Mouse (Mus musculus) hindbrain, embryonic 13.5 days (tissue): ENCODE results near the gene Tm2d1. TPM values are rescaled to one million over a fixed set of nuclear protein-coding genes. Genes with fewer than 3 reads are reported as not detected.

Source experiments
- polyA plus RNA-seq: library from polyadenylated mRNA; unstranded; fragments of >200 nt; fragmentation: Nextera tagmentation; extraction: Ambion mirVana; gene quantifications from 2 replicates; pipeline ENCODE4 v1.2.1, GENCODE M21; 2015

Gene Tm2d1
- polyA plus RNA-seq, 1 experiment from 2014 or later, result 144 TPM

Other genes with a start within 250 kb of the Tm2d1 start
- gene Patj, start 12.5 kb upstream of the Tm2d1 start, polyA plus RNA-seq, result 5.1 and 6.7 TPM in 2 replicates